Mouse (Mus musculus) Patski (cell line): ENCODE results near the gene Kcnk5. TPM values are rescaled to one million over a fixed set of nuclear protein-coding genes. Genes with fewer than 3 reads are reported as not detected.

Source experiments
- ATAC-seq: fragments of 100-300 bp; one replicate; pipeline ENCODE4 v1.8.0; 2021
- CTCF ChIA-PET: fragments of 350-600 bp; sonication (Branson Sonifier 250); formaldehyde crosslinking; loops from one replicate; lab custom pipeline; 2022; ENCODE audit warnings: inconsistent platforms; lab: Charles Lee
- POLR2A ChIA-PET: fragments of 350-600 bp; sonication (Branson Sonifier 250); formaldehyde crosslinking; loops from one replicate; lab custom pipeline; 2022; ENCODE audit warnings: antibody characterized with exemption, inconsistent platforms; lab: Charles Lee
- DNase-seq: peaks from one replicate; pipeline ENCODE4 v3.0.0-alpha.2; 2011; ENCODE audit warnings: low read depth, low spot score
- H3K27me3 ChIP-seq: fragments of 371-371 bp; one replicate; pipeline ENCODE4 v1.5.1; 2021
- CTCF ChIP-seq: fragments of 100-300 bp; IDR thresholded peaks from one replicate; pipeline ENCODE4 v1.5.1; 2021
- in situ Hi-C: fragments of 300-500 bp; cut with MboI; formaldehyde crosslinking; loops from 3 replicates; pipeline ENCODE4 v1.11.1; 2018; ENCODE audit warnings: low pct_unique_long_range_greater_than_20kb, mixed read lengths
- polyA plus RNA-seq: library from polyadenylated mRNA; unstranded; gene quantifications from one replicate; pipeline ENCODE4 v1.2.3, GENCODE M21; 2021

Gene Kcnk5
- polyA plus RNA-seq, 1 experiment from 2014 or later, result 2.2 TPM

GRCm38 (mm10) chr14:20219849-20220248 is 38.2 kb upstream of the Kcnk5 start:
- no peak for TF ChIP-seq CTCF
- ChIA-PET CTCF (interaction anchor here (1.4 to 1.5 kb wide), 2 partner anchors 16 to 106 kb away, joined by 3 to 5 read pairs; no protein-coding TSS in a partner anchor), POLR2A (no interaction called here)
- H3K27me3 ChIP-seq, result no peaks in the 10 kb centered on the region
- in situ Hi-C loops, result no loop called here
- ATAC-seq, result no peak
- no peak for DNase-seq

GRCm38 (mm10) chr14:20217299-20217864 is 35.8 kb upstream of the Kcnk5 start:
- ChIA-PET CTCF (no interaction called here), POLR2A (interaction anchor here (0.6 to 0.8 kb wide), 2 partner anchors 8 to 38 kb away, joined by 3 to 4 read pairs; no protein-coding TSS in a partner anchor)
- in situ Hi-C loops, result no loop called here
- no peak for TF ChIP-seq CTCF
- DNase-seq, result no peak
- H3K27me3 ChIP-seq, result no peaks in the 10 kb centered on the region
- ATAC-seq, result no peak

GRCm38 (mm10) chr14:20216561-20217298 is 35.1 kb upstream of the Kcnk5 start:
- in situ Hi-C loops, result no loop called here
- CTCF ChIA-PET, result no interaction called here
- TF ChIP-seq CTCF, result no peak
- H3K27me3 ChIP-seq, result no peaks in the 10 kb centered on the region
- POLR2A ChIA-PET, result interaction anchor here (0.8 kb wide), 1 partner anchor 9 kb away, joined by 4 read pairs; no protein-coding TSS in a partner anchor
- no peak for ATAC-seq
- no peak for DNase-seq

- TF ChIP-seq CTCF, result no peak
- DNase-seq (no peak), ATAC-seq (no peak)
- no peaks in the 10 kb centered on the region for H3K27me3 ChIP-seq
- ChIA-PET POLR2A (no interaction called here), CTCF (no interaction called here)
- in situ Hi-C loops, result no loop called here
Observed at GRCm38 (mm10) chr14:20215826-20216225, 34.2 kb upstream of the Kcnk5 start.

GRCm38 (mm10) chr14:20214125-20214524 is 32.5 kb upstream of the Kcnk5 start:
- no peak for TF ChIP-seq CTCF

GRCm38 (mm10) chr14:20211754-20212601 is 30.4 kb upstream of the Kcnk5 start:
- DNase-seq, result no peak
- in situ Hi-C loops, result no loop called here
- ATAC-seq, result no peak
- CTCF ChIA-PET, result interaction anchor here (0.9 to 1.6 kb wide), 2 partner anchors 15 to 97 kb away, joined by 3 read pairs; no protein-coding TSS in a partner anchor
- no peaks in the 10 kb centered on the region for H3K27me3 ChIP-seq
- TF ChIP-seq CTCF, result no peak
- POLR2A ChIA-PET, result interaction anchor here (0.6 kb wide), 1 partner anchor 151 kb away, joined by 5 read pairs; no protein-coding TSS in a partner anchor

More at GRCm38 (mm10) chr14:20214125-20214524, 32.5 kb upstream of the Kcnk5 start:
- ChIA-PET POLR2A (no interaction called here), CTCF (no interaction called here)
- ATAC-seq (no peak), DNase-seq (no peak)
- H3K27me3 ChIP-seq, result no peaks in the 10 kb centered on the region
- in situ Hi-C loops, result no loop called here

- no peak for ATAC-seq
- no peaks in the 10 kb centered on the region for H3K27me3 ChIP-seq
- ChIA-PET POLR2A (interaction anchor here (0.6 kb wide), 1 partner anchor 9 kb away, joined by 3 read pairs; no protein-coding TSS in a partner anchor), CTCF (interaction anchor here (0.7 to 1.5 kb wide), 2 partner anchors 8 to 21 kb away, joined by 3 to 4 read pairs; no protein-coding TSS in a partner anchor)
- TF ChIP-seq CTCF, result no peak
- DNase-seq, result no peak
- in situ Hi-C loops, result no loop called here
Observed at GRCm38 (mm10) chr14:20209926-20210325, 28.3 kb upstream of the Kcnk5 start.

GRCm38 (mm10) chr14:20208435-20208834 is 26.8 kb upstream of the Kcnk5 start:
- H3K27me3 ChIP-seq, result no peaks in the 10 kb centered on the region
- no peak for TF ChIP-seq CTCF
- ChIA-PET POLR2A (no interaction called here), CTCF (no interaction called here)
- in situ Hi-C loops, result no loop called here
- DNase-seq (no peak), ATAC-seq (no peak)

- no peak for TF ChIP-seq CTCF
- no peak for DNase-seq
- in situ Hi-C loops, result no loop called here
- H3K27me3 ChIP-seq, result no peaks in the 10 kb centered on the region
- ATAC-seq, result no peak
- CTCF ChIA-PET, result interaction anchor here (2.0 kb wide), 1 partner anchor 18 kb away, joined by 6 read pairs; no protein-coding TSS in a partner anchor
- POLR2A ChIA-PET, result no interaction called here
Observed at GRCm38 (mm10) chr14:20205747-20206146, 24.1 kb upstream of the Kcnk5 start.

- H3K27me3 ChIP-seq, result no peaks in the 10 kb centered on the region
- no peak for TF ChIP-seq CTCF
- DNase-seq, result no peak
- in situ Hi-C loops, result no loop called here
- CTCF ChIA-PET, result interaction anchor here (1.0 to 1.3 kb wide), 3 partner anchors 12 to 34 kb away, joined by 3 to 5 read pairs (median 3); no protein-coding TSS in a partner anchor
- POLR2A ChIA-PET, result no interaction called here
- ATAC-seq, result no peak
Observed at GRCm38 (mm10) chr14:20203301-20203700, 21.7 kb upstream of the Kcnk5 start.
